ENCODE assay signal across 24 mouse cellular contexts in genomic region chr3:151949865-151950264, GRCm38 (mm10).
DNase-seq lines count a peak whose midpoint lies in the region; TF ChIP-seq lines count a peak whose summit lies in the region.
"Had no signal": no experiment of that assay in that cellular context is flagged by ENCODE, and none has a peak within 500 bp of the region (broad histone marks: within the 10 kb centered on the region; RNA-seq: fewer than 3 reads in every experiment).

No protein-coding gene starts in this region.

- peak; percentile 9 for DNase-seq in adrenal gland, postnatal 25 days
- no peak for DNase-seq in adrenal gland, postnatal 4 days (ENCODE audit: low spot score in 2 of 2)
- DNase-seq in 3T3-L1 (ENCODE audit: low read depth, low spot score): peak; percentile 75
- peak; percentile 35 for DNase-seq in NIH3T3 (ENCODE audit: low read depth)
- no peak for DNase-seq in embryonic facial prominence, embryonic 10.5 days (ENCODE audit: low spot score)
- DNase-seq: cerebellum, adult 18-20 months; cerebellum, adult 9-10 months; cerebellum, postnatal 25 days; gastrocnemius, postnatal 10 days; gastrocnemius, postnatal 36 days; heart, postnatal 10 days; heart, postnatal 36 days; kidney, adult 11 months; kidney, adult 8-10 months had no signal

- no peaks in the 10 kb centered on the region for H3K36me3 ChIP-seq in embryonic facial prominence, embryonic 10.5 days (replicated peaks)
- H3K36me3 ChIP-seq: embryonic facial prominence, embryonic 13.5 days; forebrain, embryonic 10.5 days; heart, embryonic 12.5 days; heart, embryonic 15.5 days; hindbrain, embryonic 10.5 days; hindbrain, embryonic 13.5 days; intestine, embryonic 15.5 days had no signal

- H3K27me3 ChIP-seq in embryonic facial prominence, embryonic 10.5 days (replicated peaks; ENCODE audit: low read depth, poor library complexity, severe bottlenecking): no peaks in the 10 kb centered on the region
- H3K27me3 ChIP-seq: embryonic facial prominence, embryonic 13.5 days; forebrain, embryonic 13.5 days; heart, embryonic 12.5 days; heart, embryonic 15.5 days; hindbrain, embryonic 13.5 days; intestine, embryonic 15.5 days; Patski had no signal

- no peak for TF ChIP-seq POLR2A in embryonic fibroblast, embryonic 13.5 days (IDR thresholded peaks at IDR 0.05; ENCODE audit: low read depth, low read length)

- H3K4me1 ChIP-seq in embryonic fibroblast, embryonic 13.5 days (ENCODE audit: control insufficient read depth, insufficient read depth, low read length): no peaks in the 10 kb centered on the region; the same call in 1 of the 2 replicates
- H3K4me1 ChIP-seq in embryonic facial prominence, embryonic 10.5 days: no peaks in the 10 kb centered on the region
- H3K4me1 ChIP-seq: forebrain, embryonic 10.5 days; forebrain, embryonic 13.5 days; heart, embryonic 12.5 days; hindbrain, embryonic 10.5 days; hindbrain, embryonic 13.5 days; intestine, embryonic 15.5 days had no signal

- no peak overlapping the region for H3K4me3 ChIP-seq in embryonic fibroblast, embryonic 13.5 days (ENCODE audit: insufficient read depth, low read length)
- no peak overlapping the region for H3K4me3 ChIP-seq in embryonic facial prominence, embryonic 10.5 days
- H3K4me3 ChIP-seq: embryonic facial prominence, embryonic 13.5 days; forebrain, embryonic 10.5 days; forebrain, embryonic 13.5 days; heart, embryonic 12.5 days; heart, embryonic 15.5 days; hindbrain, embryonic 10.5 days; hindbrain, embryonic 13.5 days; intestine, embryonic 15.5 days had no signal

- no peaks in the 10 kb centered on the region for H3K9me3 ChIP-seq in embryonic facial prominence, embryonic 10.5 days
- H3K9me3 ChIP-seq: embryonic facial prominence, embryonic 13.5 days; forebrain, embryonic 10.5 days; forebrain, embryonic 13.5 days; heart, embryonic 12.5 days; heart, embryonic 15.5 days; hindbrain, embryonic 10.5 days; hindbrain, embryonic 13.5 days; intestine, embryonic 15.5 days had no signal

- H3K27ac ChIP-seq in embryonic fibroblast, embryonic 13.5 days (ENCODE audit: insufficient read depth, low read length): peak overlapping the region; percentile 39; the same call in 1 of the 2 replicates
- no peak overlapping the region for H3K27ac ChIP-seq in embryonic facial prominence, embryonic 10.5 days (replicated peaks)
- H3K27ac ChIP-seq: embryonic facial prominence, embryonic 13.5 days; forebrain, embryonic 10.5 days; forebrain, embryonic 13.5 days; heart, embryonic 15.5 days; hindbrain, embryonic 10.5 days; hindbrain, embryonic 13.5 days; intestine, embryonic 15.5 days had no signal

- WGBS in embryonic facial prominence, embryonic 10.5 days: 91% methylated on average over 3 of the region's 3 CpGs

- no peak for TF ChIP-seq CTCF in embryonic fibroblast, embryonic 13.5 days (IDR thresholded peaks at IDR 0.05; ENCODE audit: borderline replicate concordance, insufficient read depth, low read length)

Comparison
In these comparisons a context has a peak if more than half of its experiments do, and no peak if none do; other contexts are left out.
1. DNase-seq: peak in adrenal gland, postnatal 25 days (single experiment), 3T3-L1 (single experiment) and NIH3T3 (single experiment); none in adrenal gland, postnatal 4 days (0 of 2) and embryonic facial prominence, embryonic 10.5 days (single experiment).